Mouse (Mus musculus) bone marrow, adult 2 months (tissue): ENCODE data around the gene Tbxa2r.

Experiments
- CTCF ChIP-seq: fragments of 200-500 bp; IDR thresholded peaks from 2 replicates; pipeline ENCODE4 v1.5.1; 2011; ENCODE audit warnings: low read length, control low read depth; ENCODE audit not compliant: control insufficient read depth, insufficient read depth
- POLR2A ChIP-seq: fragments of 200-500 bp; IDR thresholded peaks from 2 replicates; pipeline ENCODE4 v1.6.1; 2011; ENCODE audit warnings: low read depth, mild to moderate bottlenecking, control low read depth, low read length, borderline replicate concordance; ENCODE audit not compliant: control insufficient read depth

DNA sequence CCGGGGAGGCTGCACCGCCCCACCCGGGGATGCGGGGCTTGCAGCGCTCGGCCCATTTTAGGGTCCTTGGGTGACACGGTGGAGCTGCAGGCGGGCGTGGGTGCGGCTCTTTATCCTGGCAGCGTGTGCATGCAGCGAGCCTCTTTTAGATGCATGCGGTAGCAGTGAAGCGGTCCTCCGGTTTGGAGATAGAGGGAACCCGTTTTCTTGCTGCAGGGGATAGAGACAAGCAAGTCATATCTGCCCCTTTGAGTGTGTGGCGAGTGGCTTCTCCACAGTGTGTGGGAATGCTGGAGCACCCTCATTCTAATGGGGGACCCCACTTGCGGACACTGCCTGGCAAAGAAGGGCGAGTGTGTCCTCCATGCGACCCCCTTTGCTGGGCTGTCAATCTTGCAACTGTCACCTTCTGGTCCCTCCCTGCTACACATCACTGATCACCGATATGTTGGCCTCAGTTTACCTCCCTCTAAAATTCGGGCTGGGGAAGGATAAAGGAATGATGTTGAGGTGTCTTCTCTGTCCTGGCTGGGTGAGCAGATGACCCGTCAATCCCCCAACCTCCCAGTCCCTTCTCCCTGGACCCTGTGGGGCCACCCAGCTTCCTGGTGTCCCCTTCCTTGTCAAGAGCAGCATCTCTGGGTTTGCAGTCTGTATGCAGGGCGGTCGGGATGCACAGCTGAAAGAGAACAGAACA is 35.0 kb upstream of the Tbxa2r start:
- no peak for TF ChIP-seq POLR2A
- TF ChIP-seq CTCF = no peak
